Mouse (Mus musculus) T-helper 2 cell (primary cell): ENCODE results near the gene Tdrkh.

Experiments
- in situ Hi-C: fragments of 300-600 bp; cut with MboI, MseI; formaldehyde crosslinking; loops from one replicate; pipeline ENCODE4 v1.15.1; 2025; ENCODE audit warnings: high pct_unique_total_duplicates

Tdrkh gene

DNA sequence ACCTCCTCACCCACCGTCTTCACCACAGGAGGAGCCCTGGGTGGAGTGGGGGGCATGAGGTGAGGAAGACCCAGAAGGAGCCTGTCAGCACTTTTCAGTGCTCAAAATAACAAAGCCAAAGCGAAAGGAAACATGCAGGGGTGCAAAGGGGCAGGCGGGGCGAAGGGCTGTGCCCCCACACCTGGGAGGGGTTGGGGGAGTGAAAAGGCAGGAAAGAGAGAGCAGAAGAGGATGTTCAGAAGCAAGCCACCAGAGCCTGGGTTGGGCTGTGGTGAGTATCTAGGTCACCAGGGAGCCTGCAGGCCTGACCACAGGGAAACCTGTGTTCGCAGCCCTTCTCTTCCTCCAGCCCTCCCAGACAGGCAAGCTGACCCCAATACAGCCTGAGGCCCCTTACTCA, 25.0 kb upstream of the Tdrkh start:
- in situ Hi-C loops = no loop called here

DNA sequence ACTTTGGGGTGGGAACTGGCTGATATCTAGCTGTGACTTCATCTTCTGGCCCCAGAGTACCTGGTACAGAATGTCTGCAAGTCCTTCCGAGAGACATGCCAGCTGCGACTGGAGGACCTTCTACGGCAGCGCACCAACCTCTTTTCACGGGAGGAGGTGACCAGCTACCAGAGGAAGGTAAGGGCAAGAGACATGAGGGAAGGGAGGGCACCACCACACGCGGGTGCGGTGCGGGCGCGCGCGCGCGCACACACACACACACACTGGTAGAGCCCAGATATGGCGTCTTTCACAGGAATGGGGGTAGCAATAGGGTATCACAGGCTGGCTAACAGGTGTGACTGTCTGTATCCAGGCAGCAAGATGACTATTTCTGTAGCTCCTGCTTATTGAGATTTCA, 23.7 kb upstream of the Tdrkh start:
- in situ Hi-C loops = no loop called here

DNA sequence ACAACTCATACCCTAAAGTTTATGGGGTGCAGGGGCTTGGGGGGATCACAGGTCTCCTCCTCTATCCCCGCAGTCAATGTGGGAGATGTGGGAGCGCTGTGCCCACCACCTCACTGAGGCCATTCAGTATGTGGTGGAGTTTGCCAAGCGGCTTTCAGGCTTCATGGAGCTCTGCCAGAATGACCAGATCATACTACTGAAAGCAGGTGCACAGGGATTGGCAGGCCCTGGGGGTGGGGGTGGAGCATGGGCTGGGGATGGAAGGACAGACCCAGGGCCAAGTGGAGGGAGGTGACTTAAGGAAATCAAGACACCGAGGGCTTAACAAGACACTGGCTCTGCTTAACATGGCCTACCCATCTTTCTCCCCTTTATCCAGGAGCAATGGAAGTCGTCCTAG, 22.1 kb upstream of the Tdrkh start:
- in situ Hi-C loops = no loop called here

GRCm38 (mm10) chr3:94392128-94392527, 20.9 kb upstream of the Tdrkh start:
- in situ Hi-C loops = no loop called here

DNA sequence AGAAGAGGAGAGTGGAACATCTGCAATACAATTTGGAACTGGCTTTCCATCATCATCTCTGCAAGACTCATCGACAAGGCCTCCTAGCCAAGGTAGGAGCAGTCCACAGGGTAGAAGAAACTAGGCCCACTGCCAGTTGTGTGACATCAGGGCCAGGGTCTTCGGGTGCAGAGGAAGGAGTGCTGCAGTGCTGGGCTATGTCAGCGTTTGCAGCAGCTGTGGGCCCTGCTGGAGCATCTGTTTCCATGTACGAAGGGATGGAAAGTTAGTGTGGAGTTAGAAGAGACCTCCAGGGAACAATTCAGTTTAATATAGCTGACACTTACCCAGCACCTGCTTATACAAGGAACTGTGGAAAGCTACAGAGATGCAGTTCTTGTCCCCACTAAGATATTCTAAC, 20.0 kb upstream of the Tdrkh start:
- in situ Hi-C loops = no loop called here

DNA sequence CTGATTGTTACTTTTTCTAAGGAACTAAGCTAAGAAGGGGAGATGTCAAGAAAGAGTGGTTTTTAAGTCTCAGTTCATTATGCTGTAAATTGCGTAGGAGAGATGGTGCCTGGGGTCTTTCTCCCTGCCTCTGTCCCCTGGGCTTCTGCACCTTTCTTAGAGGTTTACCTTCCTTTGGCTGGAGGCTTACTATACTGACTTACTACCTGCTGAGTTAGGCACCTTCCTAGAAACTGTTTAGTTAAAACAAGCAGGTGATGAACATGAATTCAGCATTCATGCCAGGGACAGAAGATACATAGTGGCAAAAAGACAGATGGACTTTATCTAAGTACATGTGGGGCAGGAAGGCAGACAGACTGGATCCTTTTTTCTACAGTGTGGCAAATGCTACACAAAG, 16.7 kb upstream of the Tdrkh start:
- in situ Hi-C loops = no loop called here

GRCm38 (mm10) chr3:94396851-94397250, 16.2 kb upstream of the Tdrkh start:
- in situ Hi-C loops = no loop called here

GRCm38 (mm10) chr3:94398217-94398616, 14.9 kb upstream of the Tdrkh start, which contains the start of gene Lingo4:
Gene Lingo4, plus strand, starts transcription at chr3:94398517.
- in situ Hi-C loops = no loop called here

GRCm38 (mm10) chr3:94398943-94399481, 14.1 kb upstream of the Tdrkh start:
- in situ Hi-C loops = no loop called here

DNA sequence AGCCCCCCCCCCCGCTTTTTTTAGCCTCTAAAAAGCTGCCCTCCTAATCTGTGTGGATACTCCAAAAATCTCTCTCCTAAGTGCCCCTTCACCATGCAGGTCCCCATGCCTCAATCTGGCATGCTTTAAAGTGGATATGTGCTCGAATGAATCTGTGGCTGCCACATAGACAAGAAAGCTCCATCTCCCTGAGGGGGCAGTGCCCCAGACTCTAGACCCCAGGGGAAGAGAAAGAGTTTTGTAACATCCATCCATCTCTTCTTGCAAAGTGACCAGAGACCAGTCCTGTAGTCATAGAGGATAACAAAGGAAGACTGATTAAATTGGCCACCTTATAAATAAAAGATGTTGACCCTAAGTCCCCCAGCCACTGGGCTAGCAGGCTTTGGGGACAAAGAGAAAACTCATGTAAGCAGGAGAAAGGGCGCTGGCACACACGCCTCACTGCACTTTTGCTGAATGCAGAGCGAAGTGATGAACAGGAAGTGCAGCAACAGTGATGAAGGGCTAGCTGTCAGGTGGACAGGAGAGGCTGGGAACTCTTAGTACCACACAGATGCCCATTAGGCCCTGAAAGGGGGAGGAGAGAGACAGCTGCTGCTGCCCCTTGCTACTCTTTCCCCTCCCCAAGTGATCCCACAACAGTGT, 13.3 kb upstream of the Tdrkh start:
- in situ Hi-C loops = loop anchor here (5.0 kb wide), 1 partner anchor 32 kb away; no protein-coding TSS in a partner anchor

DNA sequence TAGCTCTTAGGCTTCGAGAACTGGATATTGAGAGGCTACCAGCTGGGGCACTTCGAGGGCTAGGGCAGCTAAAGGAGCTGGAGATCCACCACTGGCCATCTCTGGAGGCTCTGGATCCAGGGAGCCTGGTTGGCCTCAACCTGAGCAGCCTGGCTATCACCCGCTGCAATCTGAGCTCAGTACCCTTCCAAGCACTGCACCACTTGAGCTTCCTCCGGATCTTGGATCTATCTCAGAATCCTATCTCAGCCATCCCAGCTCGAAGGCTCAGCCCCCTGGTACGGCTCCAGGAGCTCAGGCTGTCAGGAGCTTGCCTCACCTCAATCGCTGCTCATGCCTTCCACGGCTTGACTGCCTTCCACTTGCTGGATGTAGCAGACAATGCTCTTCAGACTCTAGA, 10.6 kb upstream of the Tdrkh start:
- in situ Hi-C loops = loop anchor here (5.0 kb wide), 1 partner anchor 35 kb away; no protein-coding TSS in a partner anchor

DNA sequence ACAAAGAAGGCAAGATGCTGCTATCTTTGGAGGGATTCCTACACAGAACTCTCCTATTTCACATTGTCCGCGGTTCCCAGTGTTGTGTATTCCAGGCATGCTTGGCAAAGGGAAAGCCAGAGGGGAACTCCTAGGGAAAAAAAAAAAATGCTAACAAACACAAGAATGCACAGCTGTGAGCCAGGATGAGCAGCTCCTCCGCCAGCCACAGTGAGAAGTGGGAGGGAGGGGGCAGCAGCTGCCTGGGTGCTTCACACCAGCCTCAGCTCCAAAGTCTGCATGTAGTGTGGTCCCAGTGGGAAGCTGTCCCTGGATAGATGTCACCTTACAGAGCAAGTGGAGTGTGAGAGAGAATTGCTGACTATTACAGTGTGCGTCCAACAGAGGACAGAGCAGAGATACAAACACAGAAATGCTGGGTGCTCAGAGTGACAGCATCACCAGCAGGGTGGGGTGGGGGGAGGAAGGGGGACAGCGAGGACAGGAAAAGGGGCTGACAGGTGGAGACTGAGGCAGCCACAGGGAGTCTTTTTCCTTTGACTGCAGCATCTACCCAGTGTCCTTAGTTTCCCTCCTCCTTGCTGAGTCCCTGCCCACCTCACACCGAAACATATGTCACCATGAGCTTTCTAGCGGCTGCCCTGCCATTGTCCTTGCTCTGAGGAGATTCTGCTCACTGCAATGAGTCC, 8.6 kb upstream of the Tdrkh start:
- in situ Hi-C loops = loop anchor here (5.0 kb wide), 1 partner anchor 37 kb away; no protein-coding TSS in a partner anchor

GRCm38 (mm10) chr3:94405561-94405960, 7.5 kb upstream of the Tdrkh start:
- in situ Hi-C loops = no loop called here

DNA sequence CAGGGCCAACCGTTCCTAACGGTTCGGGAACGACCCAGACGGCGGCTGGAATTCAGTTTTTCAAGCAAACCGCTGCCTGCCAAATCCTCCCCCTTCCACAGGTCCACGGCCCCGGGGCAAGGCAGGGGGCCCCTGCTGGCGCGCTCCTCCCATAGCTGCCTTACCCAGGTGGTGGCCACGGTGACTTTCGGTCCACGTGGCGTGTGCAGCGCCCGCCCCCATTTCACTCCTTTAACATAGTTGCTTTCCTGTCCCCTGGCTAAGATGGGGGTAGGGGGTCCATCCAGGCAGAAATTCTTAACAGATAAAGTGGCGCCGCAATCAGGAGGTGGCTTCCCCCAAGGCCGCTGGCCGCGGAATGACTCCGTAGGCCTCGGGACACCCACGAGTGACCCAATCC, 543 bp upstream of the Tdrkh start:
- in situ Hi-C loops = no loop called here

DNA sequence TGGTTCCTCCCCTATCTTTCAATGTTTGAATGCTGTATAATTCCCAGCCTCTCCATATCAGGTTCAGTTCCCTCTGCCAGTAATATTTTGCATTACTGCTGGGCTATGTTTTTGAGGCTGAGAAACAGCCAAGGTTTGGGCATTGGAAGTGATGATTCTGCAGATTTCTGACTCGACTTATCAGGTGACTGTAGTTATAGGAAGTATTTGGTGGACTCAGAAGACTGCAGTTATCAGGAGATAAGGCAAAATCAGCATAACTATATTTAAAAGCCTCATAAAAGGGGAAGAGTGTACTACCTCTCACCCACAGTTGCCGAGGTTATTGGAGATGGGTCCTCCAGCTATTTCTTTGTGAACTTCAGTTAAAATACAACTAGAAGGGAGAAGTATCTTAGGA, 17.9 kb downstream of the Tdrkh start:
- in situ Hi-C loops = no loop called here

- in situ Hi-C loops = no loop called here
These were observed 21.2 kb downstream of the Tdrkh start for GRCm38 (mm10) chr3:94434305-94434704.

DNA sequence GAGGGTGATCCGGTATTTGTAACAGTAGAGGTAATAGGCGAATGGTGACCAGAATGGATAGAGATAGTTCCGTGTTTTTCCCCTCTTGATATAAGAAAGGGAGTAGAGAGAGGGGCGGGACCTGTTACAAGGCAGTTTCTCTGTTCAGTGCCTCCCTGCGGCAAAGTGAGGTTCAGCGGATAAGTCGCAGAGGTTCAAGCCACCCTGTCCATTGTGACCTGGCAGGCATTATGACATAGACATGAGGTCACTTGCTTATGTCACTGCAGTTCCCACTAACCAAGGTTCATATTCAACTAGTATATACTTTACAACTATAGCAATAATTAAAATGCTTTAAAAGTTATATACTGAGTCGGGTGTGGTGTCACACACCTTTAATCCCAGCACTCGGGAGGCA, 23.3 kb downstream of the Tdrkh start:
- in situ Hi-C loops = no loop called here

DNA sequence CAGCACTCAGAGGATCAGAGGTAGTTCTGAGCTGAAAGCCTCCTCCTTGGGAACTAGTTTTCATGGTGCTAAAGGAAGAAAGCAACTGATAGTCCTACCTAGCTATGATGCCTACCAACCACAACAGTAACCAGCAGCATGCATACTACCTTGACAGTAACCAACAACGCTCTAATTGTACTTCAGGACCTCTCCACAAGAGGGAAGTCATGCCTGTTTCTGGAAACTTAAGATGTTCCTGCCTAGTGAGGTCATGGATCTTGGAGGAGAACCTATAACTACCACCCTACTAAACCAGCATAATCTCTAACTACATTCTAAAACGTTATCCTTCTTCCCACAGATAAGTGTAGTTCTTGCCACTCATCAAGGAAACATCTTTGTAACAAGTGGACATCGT, 28.1 kb downstream of the Tdrkh start:
- in situ Hi-C loops = no loop called here

- in situ Hi-C loops = no loop called here
These were observed 30.0 kb downstream of the Tdrkh start, which contains the start of gene Mrpl9 for GRCm38 (mm10) chr3:94442951-94443596. Gene Mrpl9, plus strand, starts transcription at chr3:94443318.

- in situ Hi-C loops = no loop called here
These were observed 30.5 kb downstream of the Tdrkh start, which contains the start of gene Oaz3 for GRCm38 (mm10) chr3:94443597-94443964. Gene Oaz3, minus strand, starts transcription at chr3:94443915.

- in situ Hi-C loops = no loop called here
These were observed 36.3 kb downstream of the Tdrkh start for GRCm38 (mm10) chr3:94449377-94449776.

GRCm38 (mm10) chr3:94456529-94457000, 43.5 kb downstream of the Tdrkh start:
- in situ Hi-C loops = loop anchor here (5.0 kb wide), 1 partner anchor 89 kb away; no protein-coding TSS in a partner anchor
